In genomic region chr13:95617082-95617670, GRCm38 (mm10) we compare ENCODE assay signal across 9 mouse cellular contexts. TPM values are rescaled to one million over a fixed set of nuclear protein-coding genes. Genes with fewer than 3 reads are reported as not detected.
A peak's percentile ranks its signal among the peaks of the same experiment; 100 is the strongest.
DNase-seq lines count a peak whose midpoint lies in the region; ATAC-seq lines count a peak whose summit lies in the region.
"Had no signal": no experiment of that assay in that cellular context is flagged by ENCODE, and none has a peak within 500 bp of the region (broad histone marks: within the 10 kb centered on the region; RNA-seq: fewer than 3 reads in every experiment).

No protein-coding gene starts in this region.

- peak; percentile 85 for DNase-seq in heart, embryonic 10.5 days (ENCODE audit: low spot score)
- DNase-seq in heart, postnatal 36 days, result no peak
- DNase-seq in thymus, postnatal 25 days, result peak; percentile 51
- no peak for DNase-seq in cerebellum, adult 9-11 months
- no peak for DNase-seq in left cerebral cortex, postnatal 10 days (ENCODE audit: extremely low spot score in 1 of 2, low spot score in 2 of 2)

- peak overlapping the region; percentile 98 for H3K9ac ChIP-seq in heart, embryonic 16.5 days (ENCODE audit: low read length)
- H3K9ac ChIP-seq in liver, embryonic 16.5 days (ENCODE audit: low read depth, low read length), result peak overlapping the region; percentile 95

- peaks cover 54% of the 10 kb centered on the region for H3K4me1 ChIP-seq in heart, embryonic 10.5 days
- H3K4me1 ChIP-seq in heart, embryonic 16.5 days (ENCODE audit: control insufficient read depth, insufficient read depth, low read length), result peaks cover 40% of the 10 kb centered on the region
- peaks cover 32% of the 10 kb centered on the region for H3K4me1 ChIP-seq in liver, embryonic 16.5 days (ENCODE audit: control insufficient read depth, low read depth, low read length)

- no peaks in the 10 kb centered on the region for H3K27me3 ChIP-seq in heart, embryonic 10.5 days (ENCODE audit: insufficient read depth, poor library complexity, severe bottlenecking)
- H3K27me3 ChIP-seq in heart, embryonic 16.5 days (ENCODE audit: control insufficient read depth, insufficient read depth, low read length), result no peaks in the 10 kb centered on the region
- no peaks in the 10 kb centered on the region for H3K27me3 ChIP-seq in liver, embryonic 16.5 days (ENCODE audit: control insufficient read depth, insufficient read depth, low read depth, low read length)

- H3K9me3 ChIP-seq in heart, embryonic 10.5 days, result no peaks in the 10 kb centered on the region
- H3K9me3 ChIP-seq in heart, embryonic 16.5 days (replicated peaks; ENCODE audit: control insufficient read depth, low read length), result no peaks in the 10 kb centered on the region
- H3K9me3 ChIP-seq in liver, embryonic 16.5 days (replicated peaks; ENCODE audit: control insufficient read depth, low read length), result no peaks in the 10 kb centered on the region

- H3K27ac ChIP-seq in heart, embryonic 10.5 days, result peak overlapping the region; percentile 98
- peak overlapping the region; percentile 94 for H3K27ac ChIP-seq in heart, embryonic 16.5 days (ENCODE audit: low read length)
- H3K27ac ChIP-seq in liver, embryonic 16.5 days (ENCODE audit: low read length), result peak overlapping the region; percentile 80

- H3K36me3 ChIP-seq in heart, embryonic 10.5 days, result peaks cover 25% of the 10 kb centered on the region
- no peaks in the 10 kb centered on the region for H3K36me3 ChIP-seq in heart, embryonic 16.5 days (ENCODE audit: control insufficient read depth, insufficient read depth)
- peaks cover 2% of the 10 kb centered on the region for H3K36me3 ChIP-seq in liver, embryonic 16.5 days (ENCODE audit: control insufficient read depth, insufficient read depth)
- H3K36me3 ChIP-seq: G1E had no signal

- intact Hi-C loops in heart, postnatal 36 days (cut with DNase I), result no loop called here
- intact Hi-C loops in left cerebral cortex, postnatal 10 days (cut with DNase I), result no loop called here

- peak overlapping the region; percentile 82 for H3K4me2 ChIP-seq in heart, embryonic 16.5 days (ENCODE audit: low read depth, low read length)
- peak overlapping the region; percentile 85 for H3K4me2 ChIP-seq in liver, embryonic 16.5 days (ENCODE audit: low read depth, low read length)

- peak overlapping the region; percentile 88 for H3K4me3 ChIP-seq in heart, embryonic 10.5 days
- H3K4me3 ChIP-seq in heart, embryonic 16.5 days (ENCODE audit: low read length), result peak overlapping the region; percentile 95
- H3K4me3 ChIP-seq in liver, embryonic 16.5 days (ENCODE audit: low read depth, low read length), result peak overlapping the region; percentile 87

- ATAC-seq in activated CD4-positive, CD25-positive, alpha-beta regulatory T cell, adult 4 months, result peak; percentile 15
- no peak for ATAC-seq in heart, embryonic 16.5 days (replicated peaks; ENCODE audit: extremely low read depth, insufficient read depth, low FRiP score)
- ATAC-seq in liver, embryonic 16.5 days (ENCODE audit: low read depth), result peak; percentile 45

- 5% methylated on average over 17 of the region's 17 CpGs for WGBS in heart, embryonic 10.5 days
- 4% methylated on average over 17 of the region's 17 CpGs for WGBS in heart, embryonic 16.5 days
- WGBS in liver, embryonic 16.5 days (ENCODE audit: insufficient replicate concordance), result 3% methylated on average over 17 of the region's 17 CpGs

RNA-seq across cellular contexts. Expression of gene F2r, which starts 1.1 kb away (rescaled TPM):
- polyA plus RNA-seq in heart, embryonic 10.5 days (2016; fragmentation: Nextera tagmentation; extraction: Ambion mirVana), result 159 and 166 TPM in 2 replicates
- total RNA-seq in heart, postnatal 36 days (2021), result 10 to 100 TPM; 20.0 to 25.3 TPM
- polyA plus RNA-seq in activated CD4-positive, CD25-positive, alpha-beta regulatory T cell, adult 4 months (2017; shearing (Covaris generic)), result 10 to 100 TPM; 32.9 to 37.3 TPM
- 96.3 and 107 TPM in 2 replicates for polyA plus RNA-seq in heart, embryonic 16.5 days (2015; fragmentation: Nextera tagmentation; extraction: Ambion mirVana)
- polyA plus RNA-seq in liver, embryonic 16.5 days (2015; fragmentation: Nextera tagmentation; extraction: Ambion mirVana), result 37.2 and 37.5 TPM in 2 replicates
- total RNA-seq in left cerebral cortex, postnatal 10 days (2021), result 10 to 100 TPM in 1 of 2 experiments, 1 to 10 TPM in 1; 9.8 to 10.7 TPM
- total RNA-seq: G1E had no signal

Comparison
In these comparisons a context has a peak if more than half of its experiments do, and no peak if none do; other contexts are left out.
1. DNase-seq: peak in heart, embryonic 10.5 days (single experiment) and thymus, postnatal 25 days (single experiment); none in heart, postnatal 36 days (0 of 2), cerebellum, adult 9-11 months (single experiment) and left cerebral cortex, postnatal 10 days (0 of 2).
2. Peak in every context shown above with its lines, with median percentiles within 50 percentile points of each other: H3K27ac ChIP-seq and H3K4me3 ChIP-seq.